Mouse (Mus musculus) layer of hippocampus, adult 2 months (tissue): ENCODE results near the gene Adat1. TPM values are rescaled to one million over a fixed set of nuclear protein-coding genes. Genes with fewer than 3 reads are reported as not detected.

Source experiments
- DNase-seq, 2 experiments: peaks; one replicate each; pipeline ENCODE4 v3.0.0; 2022; ENCODE audit warnings: low spot score in 2 of 2
- H3K27ac ChIP-seq: fragments of 200-600 bp; 2 replicates; pipeline ENCODE4 v1.8.1; 2022
- H3K4me3 ChIP-seq: fragments of 200-600 bp; 2 replicates; pipeline ENCODE4 v1.8.1; 2022; ENCODE audit warnings: mild to moderate bottlenecking
- CTCF ChIP-seq: fragments of 200-600 bp; conservative IDR thresholded peaks from 2 replicates; pipeline ENCODE4 v1.8.1; 2022; ENCODE audit warnings: antibody characterized with exemption, mild to moderate bottlenecking, moderate library complexity
- total RNA-seq, 2 experiments: library from RNA; stranded (reverse); gene quantifications; 2 replicates each; pipeline ENCODE4 v1.2.3; 2021

Gene Adat1
- total RNA-seq, 2 experiments from 2014 or later = 6.9 TPM

- no peak for DNase-seq
Measured at GRCm38 (mm10) chr8:111924976-111925375, 67.1 kb downstream of the Adat1 start.

GRCm38 (mm10) chr8:111923383-111923804 is 68.7 kb downstream of the Adat1 start:
- Histone ChIP-seq H3K4me3 (peak overlapping the region; percentile 50), H3K27ac (0 out of 2 replicates have a peak overlapping the region, but pooled peaks have one; percentile 16)

More at GRCm38 (mm10) chr8:111924976-111925375, 67.1 kb downstream of the Adat1 start:
- H3K27ac ChIP-seq = no peak overlapping the region
- no peak overlapping the region for H3K4me3 ChIP-seq
- no peak for TF ChIP-seq CTCF

GRCm38 (mm10) chr8:111920971-111921370 is 71.1 kb downstream of the Adat1 start:
- no peak for DNase-seq
- TF ChIP-seq CTCF = no peak
- Histone ChIP-seq H3K4me3 (no peak overlapping the region), H3K27ac (no peak overlapping the region)

More at GRCm38 (mm10) chr8:111923383-111923804, 68.7 kb downstream of the Adat1 start:
- peak; percentile 81 for TF ChIP-seq CTCF
- peak; percentile 60 to 63 for DNase-seq

GRCm38 (mm10) chr8:111919663-111920062 is 72.4 kb downstream of the Adat1 start:
- no peak for DNase-seq
- no peak overlapping the region for H3K4me3 ChIP-seq
- peak; percentile 53 for TF ChIP-seq CTCF
- no peak overlapping the region for H3K27ac ChIP-seq

Other genes starting within 250 kb of the Adat1 start
- gene Bcar1, start 248.5 kb downstream of the Adat1 start, total RNA-seq = 10 to 100 TPM; 66.1 to 69.7 TPM
- 10 to 100 TPM; 76.3 to 81.2 TPM for gene Cfdp1, start 138.0 kb downstream of the Adat1 start, total RNA-seq
- gene Tmem170, start 115.6 kb downstream of the Adat1 start, total RNA-seq = 1 to 10 TPM; 3.9 to 4.5 TPM
- under 1 TPM; 0.44 to 0.79 TPM for gene Chst5, start 81.9 kb downstream of the Adat1 start, total RNA-seq
- 10 to 100 TPM; 11.7 to 13.9 TPM for gene Tmem231, start 58.4 kb downstream of the Adat1 start, total RNA-seq
- 100 to 1,000 TPM; 208 to 225 TPM for gene Gabarapl2, start 51.6 kb downstream of the Adat1 start, total RNA-seq
- 10 to 100 TPM; 76.7 to 78.4 TPM for gene Kars, start 19.0 kb upstream of the Adat1 start, total RNA-seq
- 10 to 100 TPM; 42.8 to 45.2 TPM for gene Terf2ip, start 19.1 kb upstream of the Adat1 start, total RNA-seq
- not detected for gene Gm6793, start 22.7 kb upstream of the Adat1 start, total RNA-seq